Mouse (Mus musculus): Measurements from ENCODE around the gene Glt28d2.
A peak's percentile ranks its signal among the peaks of the same experiment; 100 is the strongest.

The Glt28d2 gene

DNA sequence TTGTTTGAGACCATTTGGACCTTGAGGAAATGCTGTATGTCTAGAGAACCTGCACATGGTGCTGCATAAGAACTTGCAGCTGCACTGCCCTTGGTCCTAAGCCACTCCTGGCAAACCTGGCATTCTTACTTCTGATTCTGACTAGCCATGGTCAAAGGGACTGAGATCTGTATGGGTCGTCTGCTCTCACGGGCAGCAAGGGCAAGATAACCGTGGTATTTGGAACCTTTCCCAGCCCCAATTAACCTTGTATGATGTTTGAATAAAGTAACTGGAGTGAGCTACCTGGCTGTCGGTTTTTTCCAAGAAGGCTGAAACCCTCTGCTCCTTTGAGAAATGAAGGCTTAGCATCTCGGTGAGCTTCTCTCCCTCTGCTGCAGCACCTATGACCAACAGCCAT lies 8.4 kb downstream of the Glt28d2 start:
- DNase-seq (ENCODE audit: low spot score) = no peak

DNA sequence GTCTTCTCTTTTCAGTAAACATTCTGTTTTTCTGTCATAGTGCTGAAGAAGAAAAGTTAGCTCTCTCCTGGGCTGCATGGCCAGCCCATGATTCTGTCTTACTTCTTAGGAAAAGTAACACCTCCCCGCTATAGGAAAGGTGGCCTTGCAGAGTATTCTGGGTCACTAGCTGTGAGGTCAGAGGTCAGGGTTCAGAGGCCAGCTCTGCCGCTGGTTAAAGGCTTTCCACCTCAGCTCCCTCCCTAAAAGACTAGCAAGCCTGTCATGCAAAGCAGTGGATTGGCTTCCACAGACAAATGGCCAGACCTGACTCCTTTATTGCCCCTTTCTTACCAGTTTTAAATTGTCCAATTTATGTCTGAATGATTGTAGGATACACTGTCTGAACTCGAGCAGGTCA lies 23.3 kb downstream of the Glt28d2 start:
- no peak for DNase-seq (ENCODE audit: low spot score)

DNA sequence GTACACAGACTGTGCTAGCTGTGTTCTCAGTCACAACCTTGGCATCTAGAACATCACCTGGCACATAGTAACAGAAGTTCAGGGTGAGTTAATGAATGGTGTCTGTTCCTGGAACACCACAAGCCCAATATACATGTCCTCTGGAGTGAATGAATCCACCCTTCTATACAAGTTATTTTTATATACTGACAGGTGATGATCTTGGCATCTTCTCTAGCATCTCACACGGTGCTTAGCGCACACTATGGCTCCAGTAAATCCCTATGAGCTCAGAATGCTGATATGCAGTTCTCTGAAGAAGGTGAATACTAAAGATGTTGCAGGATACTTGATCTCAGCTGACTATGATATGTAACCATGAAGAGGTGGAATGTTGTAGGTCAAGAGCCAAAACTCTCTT lies 24.4 kb downstream of the Glt28d2 start:
- DNase-seq (ENCODE audit: low spot score) = no peak

DNA sequence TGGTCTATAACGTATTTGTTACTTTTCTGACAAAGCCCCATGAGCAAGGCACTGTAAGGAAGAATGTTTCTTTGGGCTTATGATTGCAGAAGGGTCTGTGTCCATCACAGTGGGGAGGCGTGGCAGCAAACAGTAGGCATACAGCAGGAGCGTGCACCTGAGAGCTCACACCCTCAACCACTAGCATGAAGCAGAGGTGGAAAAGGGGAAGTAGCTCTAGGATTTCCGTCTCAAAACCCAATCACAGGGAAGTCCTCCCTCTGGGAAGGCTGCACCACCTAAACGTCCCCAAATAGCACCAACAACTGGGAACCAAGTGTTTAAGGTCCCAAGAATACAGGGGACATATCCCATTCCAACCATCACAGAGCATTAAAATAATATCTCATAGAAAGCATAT lies 26.3 kb downstream of the Glt28d2 start:
- no peak for DNase-seq (ENCODE audit: low spot score)

DNA sequence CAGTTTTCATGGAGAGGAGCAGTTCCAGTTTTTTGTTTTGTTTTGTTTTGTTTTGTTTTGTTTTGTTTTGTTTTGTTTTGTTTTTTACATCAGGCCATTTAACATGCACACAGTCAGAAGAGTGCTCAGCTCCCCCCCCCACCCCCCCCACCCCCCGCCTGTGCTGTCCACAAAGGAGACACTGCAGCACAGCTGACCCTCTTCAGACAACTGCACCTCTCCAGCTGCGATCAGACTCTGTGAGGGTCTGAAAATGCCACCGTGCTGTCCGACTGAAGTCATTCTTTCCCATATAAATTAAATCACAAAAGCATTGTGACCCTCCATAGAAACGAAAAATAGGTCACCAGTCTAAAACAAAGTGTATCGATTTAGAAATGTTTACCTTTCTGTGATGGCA lies 28.0 kb downstream of the Glt28d2 start:
- DNase-seq (ENCODE audit: low spot score) = no peak

DNA sequence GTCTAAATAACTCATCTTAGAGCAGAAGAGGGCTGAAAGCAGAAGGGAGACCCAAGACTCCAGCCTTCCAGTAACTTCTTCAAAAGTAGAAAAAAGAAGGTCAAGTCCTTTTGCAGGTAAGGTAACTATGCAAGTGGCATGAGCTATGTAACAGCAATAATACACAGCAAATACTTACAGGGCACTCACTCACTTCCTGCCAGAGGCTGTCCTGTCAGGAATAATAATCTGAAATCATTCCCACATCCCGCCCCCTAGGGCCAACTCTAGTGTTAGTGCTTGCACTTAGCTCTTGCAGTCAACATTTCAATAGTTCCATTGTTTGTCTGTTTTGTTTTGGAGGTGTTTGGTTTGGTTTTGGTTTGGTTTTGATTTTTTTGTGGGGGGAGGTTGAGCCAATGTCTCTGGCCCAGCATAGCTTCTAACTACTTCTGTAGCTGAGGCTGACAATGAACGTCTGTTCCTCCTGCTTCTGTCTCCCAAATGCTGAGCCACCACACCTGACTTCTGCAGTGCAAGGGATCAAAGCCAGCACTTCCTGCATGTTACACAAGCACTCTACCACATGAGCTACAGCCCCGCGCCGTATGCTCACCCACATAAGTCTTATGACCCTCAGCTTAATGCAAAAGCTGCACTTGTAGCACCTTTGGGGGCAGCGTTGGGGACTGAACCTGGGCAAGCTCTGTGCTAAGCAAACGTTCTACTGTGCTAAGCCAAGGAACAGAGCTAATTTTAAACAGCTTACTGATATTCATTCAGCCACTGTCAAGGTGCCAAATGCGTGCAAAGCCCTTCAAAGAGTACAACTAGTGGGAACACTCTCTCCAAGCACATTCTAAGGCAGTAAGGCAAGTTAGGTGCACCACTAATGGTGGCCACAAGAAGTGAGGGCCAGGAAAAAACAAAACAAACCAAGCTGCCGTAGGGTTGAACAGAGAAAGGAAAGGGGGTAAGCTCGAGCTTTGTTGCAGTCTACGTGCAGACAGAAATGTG lies 28.9 kb downstream of the Glt28d2 start:
- DNase-seq (ENCODE audit: low spot score) = no peak

DNA sequence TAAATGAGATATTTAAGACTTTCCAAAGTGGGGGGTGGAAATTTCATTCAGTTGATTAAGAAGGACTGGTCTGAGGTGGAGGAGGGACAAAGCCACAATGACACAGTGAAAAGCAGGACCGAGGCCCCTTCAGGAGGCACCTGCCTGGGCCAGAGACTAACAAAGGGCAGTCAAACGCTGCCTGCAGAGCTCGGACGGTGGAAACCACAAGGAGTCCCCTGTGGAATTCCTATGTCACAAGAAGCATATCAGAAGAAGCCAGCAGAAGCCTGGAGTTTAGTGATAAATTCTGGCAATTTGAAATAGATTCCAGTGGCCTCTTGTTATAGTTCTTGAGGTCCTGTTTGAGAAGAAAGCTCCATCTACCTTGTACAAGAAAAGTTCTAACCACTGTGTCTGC lies 30.2 kb downstream of the Glt28d2 start:
- peak; percentile 60 for DNase-seq (ENCODE audit: low spot score)

DNA sequence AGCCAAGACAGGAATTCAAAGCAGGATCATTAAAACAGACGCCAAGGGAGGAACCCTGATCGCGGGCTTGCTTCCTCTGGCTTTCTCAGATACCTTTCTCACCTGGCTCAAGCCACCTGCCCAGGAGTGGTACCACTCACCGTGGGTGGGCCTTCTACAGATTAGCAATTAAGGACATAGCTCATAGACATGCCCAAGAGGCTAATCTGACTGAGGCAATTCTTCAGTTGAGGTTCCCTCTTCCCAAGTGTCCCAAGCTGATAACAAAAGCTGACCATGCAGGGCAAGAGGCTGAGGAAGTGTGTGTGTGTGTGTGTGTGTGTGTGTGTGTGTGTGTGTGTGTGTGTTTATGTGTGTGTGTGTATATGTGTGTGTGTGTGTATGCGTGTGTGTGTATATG lies 31.4 kb downstream of the Glt28d2 start:
- peak; percentile 41 for DNase-seq (ENCODE audit: low spot score)

DNA sequence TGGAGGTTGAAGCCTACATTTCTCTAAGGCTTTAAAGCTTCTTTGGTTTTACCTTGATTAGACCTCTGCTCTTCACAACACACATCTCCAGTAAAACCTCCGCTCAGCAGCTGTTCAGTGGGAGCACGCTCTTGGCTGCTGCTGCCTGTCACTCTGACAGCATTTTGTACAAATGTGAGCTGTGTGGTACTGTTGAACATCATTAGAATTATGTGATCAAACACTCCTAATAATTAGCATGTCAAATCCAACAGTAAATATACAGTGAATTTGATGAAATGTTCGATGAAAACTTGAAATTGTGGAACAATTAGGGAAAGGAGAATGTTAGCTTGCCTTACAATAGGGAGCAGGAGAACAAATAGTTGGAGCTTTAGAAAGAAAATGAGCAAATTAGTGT lies 32.3 kb downstream of the Glt28d2 start:
- DNase-seq (ENCODE audit: low spot score) = no peak

DNA sequence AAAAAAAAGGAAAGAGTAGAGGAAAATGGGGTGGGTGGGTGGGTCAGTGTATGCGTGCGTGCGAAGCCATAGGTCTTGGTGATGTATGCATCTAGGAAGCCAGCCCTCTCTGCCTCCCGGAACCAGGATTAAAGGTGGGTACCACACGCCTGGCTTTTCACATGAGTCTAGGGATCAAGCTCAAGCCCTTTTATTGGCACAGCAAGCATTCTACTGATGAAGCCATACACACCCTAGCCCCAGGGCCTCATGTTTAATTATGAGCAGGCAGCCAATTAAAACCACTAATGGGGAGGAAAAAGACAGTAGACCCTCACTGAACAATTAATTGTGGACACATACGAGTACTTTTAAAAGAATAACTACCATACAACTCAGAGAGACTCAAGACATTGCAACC lies 33.2 kb downstream of the Glt28d2 start:
- no peak for DNase-seq (ENCODE audit: low spot score)

DNA sequence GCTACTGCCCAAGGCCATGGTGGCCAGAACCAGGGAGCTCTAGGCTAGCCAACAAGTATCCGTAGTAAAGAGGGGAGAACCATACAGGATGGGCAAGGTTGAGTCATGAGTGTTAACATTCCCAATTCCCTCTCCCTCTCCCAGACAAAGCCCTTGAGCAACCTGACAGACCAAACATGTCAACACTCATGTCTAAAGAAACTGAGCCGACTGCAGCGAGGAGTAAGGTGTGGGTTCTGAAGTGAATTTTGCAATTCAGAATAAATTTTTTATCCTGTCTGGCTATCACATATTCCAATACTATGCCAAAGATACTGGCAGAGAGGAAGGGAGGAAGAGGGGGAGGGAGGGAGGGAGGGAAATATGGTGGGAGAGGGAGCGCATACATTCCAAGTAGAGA lies 33.6 kb downstream of the Glt28d2 start:
- DNase-seq (ENCODE audit: low spot score) = no peak

DNA sequence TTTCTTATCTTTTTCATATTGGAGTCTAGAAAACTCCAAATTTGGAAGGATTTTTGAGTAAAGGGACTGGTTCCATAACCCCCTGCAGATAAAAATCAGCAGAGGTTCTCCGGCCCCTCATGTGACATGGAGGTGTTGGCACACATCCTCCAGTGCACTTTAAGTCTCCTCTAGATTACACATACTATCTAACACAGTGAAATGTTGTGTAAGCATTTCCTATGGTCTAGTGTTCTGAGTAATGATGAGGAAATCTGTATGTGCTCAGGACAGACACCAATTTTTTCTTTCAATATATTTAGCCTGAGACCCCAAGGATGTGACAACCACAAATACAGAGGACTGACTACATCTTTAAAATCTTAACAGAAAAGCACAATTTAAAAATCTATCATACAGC lies 37.2 kb downstream of the Glt28d2 start:
- no peak for DNase-seq (ENCODE audit: low spot score)

DNA sequence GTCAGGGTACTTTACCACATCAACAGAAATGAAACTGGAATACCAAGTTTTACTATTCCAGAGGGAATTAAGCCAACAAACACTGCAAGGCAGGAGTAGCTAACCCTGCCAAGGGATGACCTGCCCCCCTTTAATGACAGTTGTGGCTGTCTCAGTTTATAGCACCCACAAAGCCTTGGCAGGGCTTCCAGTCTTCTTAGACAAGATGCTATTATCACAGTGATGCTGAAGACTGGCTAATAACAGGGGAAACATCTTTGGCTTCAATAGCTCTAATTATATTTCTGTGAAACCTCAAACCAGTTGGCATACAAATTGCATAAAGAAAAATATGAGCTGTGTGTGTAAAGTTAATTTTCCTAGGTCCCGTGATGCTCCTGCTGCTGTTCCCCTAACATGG lies 41.0 kb downstream of the Glt28d2 start:
- no peak for DNase-seq (ENCODE audit: low spot score)

DNA sequence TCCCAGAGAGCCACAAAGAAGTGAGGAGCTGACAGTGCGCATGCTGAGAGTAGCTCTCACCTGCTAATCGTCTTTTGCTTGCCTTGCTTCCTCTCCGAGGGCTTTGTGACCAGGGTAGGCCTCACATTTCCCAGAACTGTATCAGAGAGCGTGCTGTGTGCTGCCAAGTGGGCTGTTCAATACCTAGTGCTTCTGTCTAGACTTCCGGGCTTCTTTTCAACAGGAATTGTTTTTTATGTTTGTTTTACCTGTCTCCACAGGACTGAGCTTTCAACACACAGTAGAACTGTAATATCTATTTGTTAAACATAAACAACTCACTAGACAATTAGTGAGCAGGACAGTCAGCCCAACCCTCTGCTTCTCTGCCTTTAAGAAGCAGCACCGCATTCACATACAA lies 42.0 kb downstream of the Glt28d2 start:
- no peak for DNase-seq (ENCODE audit: low spot score)

DNA sequence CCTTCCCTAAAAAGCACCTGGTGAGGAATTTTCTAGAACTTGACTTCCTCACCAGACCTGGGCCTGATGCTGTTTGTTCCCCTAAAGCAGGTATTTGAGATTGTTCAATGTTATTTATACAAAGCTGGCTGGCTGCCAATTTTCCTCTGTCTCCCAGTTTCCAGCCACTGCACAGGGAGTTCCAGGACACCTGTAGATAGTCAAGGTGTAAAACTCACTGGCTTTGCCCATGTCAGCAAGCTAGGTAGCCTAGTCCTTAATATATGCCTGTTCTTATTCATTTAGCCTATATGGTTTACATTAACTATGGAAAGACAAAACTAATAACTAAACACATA lies 44.5 kb downstream of the Glt28d2 start:
- no peak for DNase-seq (ENCODE audit: low spot score)

DNA sequence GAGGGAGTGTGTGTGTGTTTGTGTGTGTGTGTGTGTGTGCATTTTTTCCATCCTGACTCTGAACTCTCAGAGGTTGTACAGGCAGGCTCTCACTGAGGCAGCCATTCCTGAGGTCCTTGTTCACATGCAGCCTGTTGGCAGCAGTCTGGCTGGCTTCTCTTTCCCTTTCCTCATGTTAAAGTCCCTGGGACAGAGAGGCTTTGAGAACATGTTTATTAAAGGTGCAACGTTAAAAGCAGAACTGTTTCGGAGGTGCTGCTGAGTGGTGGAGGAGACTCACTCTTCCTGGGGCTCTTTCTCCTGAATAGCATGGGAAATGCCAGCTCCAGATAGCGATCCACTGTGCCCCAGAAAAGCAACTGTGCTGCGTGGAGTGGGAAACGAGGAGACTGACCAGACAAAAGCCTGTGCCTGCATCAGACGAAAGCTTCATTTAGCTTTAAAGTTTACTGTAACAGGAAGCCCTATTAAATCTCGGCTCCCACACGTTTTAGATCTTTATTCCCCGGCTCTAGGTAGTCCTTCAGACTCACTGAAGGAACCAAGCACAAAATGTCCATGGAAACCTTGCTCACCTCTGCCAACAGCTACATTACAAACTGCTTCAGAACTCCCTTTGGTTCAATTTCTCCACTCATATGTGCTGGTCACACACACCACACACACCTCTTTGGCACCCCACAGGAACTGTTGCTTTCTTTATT lies 45.0 kb downstream of the Glt28d2 start:
- no peak for DNase-seq (ENCODE audit: low spot score)

DNA sequence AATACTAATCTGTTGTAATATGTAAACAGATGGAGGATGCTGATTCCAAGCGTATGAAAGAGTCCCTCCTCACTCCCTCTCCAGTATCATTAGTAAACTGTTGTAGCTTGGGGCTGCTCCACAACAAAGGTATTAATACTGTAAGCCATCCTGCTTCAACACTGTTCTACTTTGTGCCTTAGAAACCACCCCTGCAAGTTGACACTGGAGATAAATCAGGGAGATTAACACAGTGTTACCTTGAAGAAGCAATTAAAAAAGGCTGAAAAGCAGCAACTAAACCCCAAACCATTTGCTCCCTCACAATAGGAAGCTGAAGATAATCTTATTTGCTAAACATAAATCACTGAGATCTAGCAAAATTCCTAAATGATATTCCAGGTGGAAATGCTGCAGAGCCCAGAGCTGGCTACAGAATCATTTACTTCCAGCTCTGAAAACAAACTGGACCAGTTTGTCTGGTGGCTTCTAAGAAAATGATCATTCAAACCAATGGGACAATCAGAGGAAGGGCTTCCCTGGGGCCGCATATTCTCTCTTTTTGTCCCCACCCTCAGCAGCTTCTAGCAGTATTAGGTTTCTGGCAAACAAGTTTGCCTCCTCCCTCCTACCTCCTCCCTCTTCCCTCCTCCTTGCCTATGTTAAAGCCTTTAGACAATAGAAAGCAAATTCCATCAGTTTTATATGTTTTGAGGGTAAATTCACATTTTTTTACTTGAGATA lies 45.7 kb downstream of the Glt28d2 start:
- no peak for DNase-seq (ENCODE audit: low spot score)

DNA sequence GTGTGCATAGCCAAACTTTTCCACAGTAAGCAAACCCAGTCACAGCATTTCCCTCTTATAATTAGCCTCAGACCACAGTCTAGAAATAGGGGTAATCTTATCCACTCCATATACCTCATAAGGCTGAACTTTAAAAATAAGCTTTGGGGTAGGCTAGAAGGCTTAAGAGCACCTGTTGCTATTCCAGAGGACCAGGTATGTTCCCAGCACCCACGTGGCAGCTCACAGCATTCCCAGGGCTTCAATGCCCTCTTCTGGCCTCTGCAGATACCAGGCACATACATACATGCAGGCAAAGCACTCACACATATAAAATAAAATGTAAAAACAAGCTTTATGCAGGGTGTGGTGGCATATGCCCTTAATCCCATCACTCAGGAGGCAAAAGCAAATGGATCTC lies 53.7 kb downstream of the Glt28d2 start:
- DNase-seq (ENCODE audit: low spot score) = no peak

DNA sequence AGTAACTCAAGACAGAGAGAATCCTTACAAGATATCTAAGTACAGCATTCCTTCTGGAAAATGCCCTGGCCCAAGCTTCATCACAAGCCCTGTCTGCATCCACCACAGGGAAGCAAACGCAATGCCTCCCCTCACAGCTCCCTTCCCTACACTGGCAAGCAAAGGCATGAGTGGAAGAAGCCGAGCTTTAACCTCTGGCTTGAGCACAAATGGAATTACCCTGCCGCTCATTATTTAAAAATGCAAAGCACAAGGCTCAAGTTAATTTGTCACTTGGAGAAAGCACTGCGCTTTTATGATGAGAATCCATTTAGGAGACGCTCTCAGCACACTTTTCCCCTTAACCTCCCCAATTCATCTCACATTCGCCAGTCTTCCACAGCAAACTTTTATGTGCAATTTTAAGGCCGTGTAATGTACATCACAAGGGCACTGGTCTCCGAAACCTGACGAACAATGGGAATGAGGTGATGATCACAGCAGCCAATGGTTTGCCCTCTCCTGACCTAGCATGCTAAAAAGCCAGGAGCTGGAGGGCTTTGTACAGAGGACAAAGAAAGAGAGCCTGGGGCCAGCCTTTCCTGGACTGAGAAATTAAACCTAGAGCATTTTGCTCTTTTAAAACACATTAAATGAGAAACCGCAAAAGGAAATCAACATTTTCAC lies 54.7 kb downstream of the Glt28d2 start:
- DNase-seq (ENCODE audit: low spot score) = no peak

DNA sequence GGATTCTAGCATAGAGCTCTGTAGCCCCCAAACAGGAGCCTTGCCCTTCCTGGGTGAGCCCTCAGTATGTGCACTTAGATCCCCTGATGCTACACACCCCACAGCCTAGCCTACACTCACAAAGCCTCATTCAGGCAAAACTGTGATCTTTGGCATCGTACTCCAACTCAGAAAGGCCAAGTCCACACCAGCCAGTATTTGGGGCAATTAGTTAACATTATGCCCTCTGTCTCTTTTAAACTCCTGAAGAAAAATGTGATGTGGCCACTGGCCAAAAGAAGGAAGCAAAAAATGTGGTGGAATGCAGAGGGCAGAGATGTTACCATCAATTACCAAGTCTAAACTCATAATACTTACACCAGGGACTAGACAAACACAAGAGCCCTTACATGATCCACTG lies 55.5 kb downstream of the Glt28d2 start:
- DNase-seq (ENCODE audit: low spot score) = no peak

DNA sequence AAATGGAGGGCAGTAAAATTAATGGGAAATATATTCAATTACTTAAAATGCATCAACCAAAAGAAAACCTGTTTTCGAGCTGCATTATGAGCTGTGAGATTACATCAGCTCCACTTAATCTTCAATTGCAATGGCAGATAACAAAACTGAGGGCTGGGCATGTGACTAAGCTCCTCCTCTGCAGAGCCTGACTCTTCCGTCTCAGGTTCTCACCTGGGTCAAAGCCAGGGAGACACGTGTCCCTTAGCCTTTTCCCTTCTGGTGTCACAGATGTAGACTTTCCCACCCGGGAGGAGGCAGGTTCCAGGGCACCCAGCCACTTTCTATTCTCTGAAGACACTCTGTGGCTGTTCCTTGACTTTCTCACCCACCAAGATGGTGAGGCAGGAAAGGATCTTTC lies 58.3 kb downstream of the Glt28d2 start:
- no peak for DNase-seq (ENCODE audit: low spot score)

DNA sequence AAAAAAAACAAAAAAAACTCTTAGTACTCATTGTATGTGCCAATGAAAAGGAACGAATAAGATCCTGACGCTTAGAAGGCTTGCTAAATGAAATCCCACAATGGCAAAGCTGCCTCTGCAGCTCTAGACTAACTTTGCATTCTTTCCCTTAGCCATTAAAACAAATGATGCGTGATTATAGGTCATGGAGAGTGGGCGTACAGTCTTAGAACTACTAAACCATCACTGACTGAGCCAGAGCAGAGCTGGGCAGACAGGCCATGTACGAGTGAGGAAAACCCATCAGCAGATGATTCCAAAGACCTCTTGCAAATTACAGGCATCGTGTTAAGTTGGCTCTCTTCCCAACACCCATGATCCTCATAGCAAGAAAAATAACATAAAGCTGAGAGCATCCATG lies 59.5 kb downstream of the Glt28d2 start:
- no peak for DNase-seq (ENCODE audit: low spot score)
